Mouse (Mus musculus) embryonic facial prominence, embryonic 10.5 days (tissue): ENCODE data around the gene Duxf3. TPM values are rescaled to one million over a fixed set of nuclear protein-coding genes. Genes with fewer than 3 reads are reported as not detected.
A peak's percentile ranks its signal among the peaks of the same experiment; 100 is the strongest.
"Not testable (repeated sequence)": the region's sequence is repeated elsewhere in the genome, so short reads cannot be mapped to it uniquely, and the experiment has no call there.

Experiments
- DNase-seq: peaks from one replicate; pipeline ENCODE4 v3.0.0-alpha.2; 2017; ENCODE audit warnings: low spot score
- H3K27ac ChIP-seq: fragments of 300-500 bp; sonication (generic); replicated peaks from 2 replicates; pipeline ENCODE4 v1.5.1; 2016; ENCODE audit warnings: mild to moderate bottlenecking
- H3K27me3 ChIP-seq: fragments of 300-500 bp; sonication (generic); replicated peaks from 2 replicates; pipeline ENCODE4 v1.6.1; 2016; ENCODE audit warnings: low read depth, mild to moderate bottlenecking; ENCODE audit not compliant: poor library complexity, severe bottlenecking
- H3K36me3 ChIP-seq: fragments of 300-500 bp; sonication (generic); replicated peaks from 2 replicates; pipeline ENCODE4 v1.6.1; 2016; ENCODE audit warnings: mild to moderate bottlenecking, moderate library complexity
- H3K4me1 ChIP-seq: fragments of 300-500 bp; sonication (generic); 2 replicates; pipeline ENCODE4 v1.6.1; 2016
- H3K4me3 ChIP-seq: fragments of 300-500 bp; sonication (generic); 2 replicates; pipeline ENCODE4 v1.5.1; 2016; ENCODE audit warnings: mild to moderate bottlenecking, moderate library complexity
- H3K9me3 ChIP-seq: fragments of 300-500 bp; sonication (generic); 2 replicates; pipeline ENCODE4 v1.6.1; 2016; ENCODE audit warnings: mild to moderate bottlenecking
- WGBS: fragments of 180-500 bp; shearing (Covaris S2); methylation state at CpG from one replicate; pipeline ENCODE4 v1.1.7; 2016; 5-methylcytosine and 5-hydroxymethylcytosine counted together
- polyA plus RNA-seq: library from polyadenylated mRNA; unstranded; fragments of >200 nt; fragmentation: Nextera tagmentation; extraction: Ambion mirVana; gene quantifications from 2 replicates; pipeline ENCODE4 v1.2.1, GENCODE M21; 2016

The Duxf3 gene
- polyA plus RNA-seq, 1 experiment from 2014 or later: not detected

DNA sequence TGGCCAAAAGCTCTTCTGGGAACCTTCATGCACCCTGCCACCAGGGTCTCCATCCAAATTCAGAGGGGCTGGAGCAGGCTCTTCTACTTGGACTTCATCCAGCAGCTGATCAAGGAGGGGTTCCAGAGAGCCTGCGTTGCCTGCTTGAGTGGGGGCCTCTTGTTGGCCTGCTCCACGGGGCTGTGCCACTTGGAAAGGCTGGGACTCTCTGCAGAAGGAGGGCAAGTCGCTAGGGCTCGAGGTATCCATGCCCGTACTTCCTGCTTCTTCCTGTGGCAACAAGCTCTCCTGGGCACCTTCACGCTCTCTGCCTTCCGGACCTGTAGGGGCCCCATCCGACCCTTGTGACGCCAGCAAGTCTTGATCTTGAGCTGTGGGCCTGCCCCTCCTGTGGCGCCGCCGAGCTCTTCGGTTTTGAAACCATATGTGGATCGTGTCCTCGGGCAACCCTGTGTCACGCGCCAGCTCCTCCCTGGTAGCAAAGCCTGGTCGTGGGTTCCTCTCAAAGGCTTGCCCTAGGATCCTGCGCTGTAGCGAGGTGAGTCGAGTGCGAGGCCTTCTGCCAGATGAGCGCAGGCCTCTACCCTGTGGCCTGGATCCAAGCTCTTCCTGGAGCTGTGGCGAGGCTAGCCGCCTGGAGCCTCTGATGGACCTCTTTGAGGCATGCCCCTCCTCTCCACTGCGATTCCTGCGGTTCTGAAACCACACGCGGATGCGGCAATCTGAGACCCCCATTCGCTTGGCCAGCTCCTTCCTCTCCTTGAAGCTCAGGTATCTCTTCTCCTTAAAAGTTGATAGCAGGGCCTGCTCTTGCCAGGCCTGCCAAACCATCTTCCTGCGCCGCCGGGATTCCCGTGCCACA lies 465 bp downstream of the Duxf3 start:
- peak; percentile 63 for DNase-seq
- WGBS: 87% methylated on average over 35 of the region's 35 CpGs
- H3K4me1 ChIP-seq, H3K27ac ChIP-seq, H3K4me3 ChIP-seq, H3K27me3 ChIP-seq, H3K36me3 ChIP-seq: not testable (repeated sequence)
- H3K9me3 ChIP-seq: peaks cover 27% of the 10 kb centered on the region

DNA sequence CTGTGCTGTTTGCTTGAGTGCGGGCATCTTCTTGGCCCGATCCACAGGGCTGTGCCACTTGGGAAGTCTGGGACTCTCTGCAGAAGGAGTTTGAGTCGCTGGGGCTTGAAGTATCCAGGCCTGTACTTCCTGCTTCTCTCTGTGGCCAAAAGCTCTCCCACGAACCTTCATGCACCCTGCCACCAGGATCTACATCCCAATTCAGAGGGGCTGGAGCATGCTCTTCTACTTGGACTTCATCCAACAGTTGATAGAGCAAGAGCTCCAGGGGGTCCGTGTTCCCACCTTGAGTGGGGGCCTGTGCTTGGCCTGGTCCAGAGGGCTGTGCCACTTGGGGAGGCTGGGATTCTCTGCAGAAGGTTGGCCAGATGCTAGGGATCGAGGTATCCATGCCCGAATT lies 1.4 kb downstream of the Duxf3 start:
- H3K4me3 ChIP-seq, H3K36me3 ChIP-seq, H3K4me1 ChIP-seq, DNase-seq, H3K27me3 ChIP-seq, H3K27ac ChIP-seq: not testable (repeated sequence)
- WGBS: 83% methylated on average over 5 of the region's 7 CpGs
- H3K9me3 ChIP-seq: peaks cover 23% of the 10 kb centered on the region

DNA sequence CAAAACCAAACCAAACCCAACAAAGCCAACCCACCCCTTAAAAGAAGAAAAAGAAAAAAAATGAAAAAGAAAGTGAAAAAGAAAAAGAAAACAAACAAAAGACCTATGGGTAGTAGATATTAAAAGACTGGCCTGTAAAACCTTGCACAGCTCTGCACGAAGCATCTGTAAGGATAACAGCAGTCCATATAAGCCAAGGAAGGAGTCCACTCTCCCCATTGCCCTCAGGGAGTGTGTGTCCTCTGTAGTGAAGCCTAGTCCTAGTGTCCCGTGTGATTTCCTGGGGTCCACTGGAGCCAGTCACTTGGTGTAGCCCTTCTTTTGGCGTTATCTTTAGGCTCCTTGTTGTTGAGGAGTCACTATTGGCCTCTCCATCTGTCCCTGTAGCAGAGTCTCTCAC lies 2.5 kb downstream of the Duxf3 start:
- H3K4me3 ChIP-seq, DNase-seq, H3K4me1 ChIP-seq, H3K36me3 ChIP-seq, H3K27ac ChIP-seq, H3K27me3 ChIP-seq: not testable (repeated sequence)
- H3K9me3 ChIP-seq: peaks cover 21% of the 10 kb centered on the region
- 53% methylated on average over 3 of the region's 3 CpGs for WGBS

DNA sequence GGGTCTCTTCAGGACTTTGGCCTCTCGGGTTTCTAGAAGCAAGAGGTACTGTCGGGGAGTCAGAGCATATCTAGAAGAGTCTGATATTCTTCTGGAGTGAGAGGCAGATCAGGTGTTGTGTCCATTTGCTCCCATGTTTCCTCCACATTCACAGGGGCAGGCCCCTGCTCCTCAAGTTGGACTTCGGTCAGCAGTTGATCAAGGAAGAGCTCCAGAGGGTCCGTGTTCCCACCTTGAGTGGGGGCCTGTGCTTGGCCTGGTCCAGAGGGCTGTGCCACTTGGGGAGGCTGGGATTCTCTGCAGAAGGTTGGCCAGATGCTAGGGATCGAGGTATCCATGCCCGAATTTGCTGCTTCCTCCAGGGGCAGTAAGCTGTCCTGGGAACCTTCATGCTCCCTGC lies 4.7 kb downstream of the Duxf3 start:
- DNase-seq, H3K36me3 ChIP-seq, H3K27me3 ChIP-seq, H3K4me3 ChIP-seq, H3K4me1 ChIP-seq, H3K27ac ChIP-seq: not testable (repeated sequence)
- peaks cover 19% of the 10 kb centered on the region for H3K9me3 ChIP-seq
- WGBS: 90% methylated on average over 2 of the region's 6 CpGs

DNA sequence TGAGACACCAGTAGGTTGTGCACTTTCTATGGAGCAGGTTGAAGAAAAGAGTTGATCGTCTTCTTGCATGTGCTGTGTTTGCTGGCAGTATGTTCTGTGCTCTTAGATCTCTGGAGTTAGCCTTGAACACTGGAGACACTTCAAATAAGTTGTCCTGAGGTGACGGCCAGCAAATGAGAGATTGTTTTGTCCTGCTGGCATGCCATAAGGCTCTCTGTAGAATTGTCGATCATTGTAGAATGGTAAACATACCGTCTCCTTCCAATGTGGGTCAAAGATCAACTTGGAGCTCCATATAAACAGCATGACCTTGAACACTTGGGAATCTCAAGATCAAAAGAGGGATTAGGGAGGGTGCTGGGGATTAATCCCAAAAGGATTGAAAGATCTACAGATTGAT lies 6.1 kb downstream of the Duxf3 start:
- not testable (repeated sequence) for H3K27ac ChIP-seq, H3K27me3 ChIP-seq, H3K36me3 ChIP-seq, H3K9me3 ChIP-seq, H3K4me1 ChIP-seq, H3K4me3 ChIP-seq
- 75% methylated on average over 4 of the region's 4 CpGs for WGBS
- peak; percentile 26 for DNase-seq

DNA sequence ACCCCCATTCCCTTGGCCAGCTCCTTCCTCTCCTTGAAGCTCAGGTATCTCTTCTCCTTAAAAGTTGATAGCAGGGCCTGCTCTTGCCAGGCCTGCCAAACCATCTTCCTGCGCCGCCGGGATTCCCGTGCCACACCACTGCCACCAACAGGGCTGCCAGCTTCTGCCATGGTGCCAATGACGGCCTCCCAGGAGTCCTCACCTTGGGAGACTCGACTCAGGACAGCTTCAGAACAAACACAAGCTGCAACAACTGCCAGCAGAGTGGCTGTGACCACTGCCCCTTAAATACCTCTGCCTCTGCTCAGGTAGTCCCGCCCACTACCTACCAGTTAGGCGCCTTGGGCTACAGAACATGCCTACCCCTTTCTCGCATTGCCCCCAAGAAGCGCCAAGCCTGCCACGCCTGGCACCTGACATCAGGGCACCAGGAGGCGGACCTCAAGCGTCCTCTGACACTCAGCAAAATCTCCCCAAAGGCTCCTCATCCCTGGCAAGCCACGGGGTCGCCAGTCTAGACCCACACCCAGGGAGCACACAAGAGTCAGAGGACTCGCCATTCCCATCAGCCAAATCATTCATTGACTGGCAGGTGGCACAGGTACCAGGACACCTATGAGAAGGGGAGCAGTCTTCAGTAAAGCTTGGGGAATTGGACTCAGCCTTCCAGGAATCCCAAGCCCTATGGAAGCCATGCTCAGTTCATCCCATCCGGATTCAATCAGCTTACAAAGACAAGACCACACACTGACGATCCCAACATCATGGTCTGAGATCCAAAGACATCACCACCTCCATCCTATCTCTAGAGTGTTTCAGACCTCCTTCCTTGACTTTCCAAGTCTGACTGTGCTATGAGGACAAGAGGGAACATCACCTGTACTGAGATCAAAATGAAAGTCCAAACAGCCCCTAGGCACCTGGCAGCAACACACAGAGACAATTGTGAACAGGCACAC lies 7.4 kb downstream of the Duxf3 start, which contains the start of gene AW822073:
AW822073 (minus strand) TSS at position 104 of the 959 bp plus-strand sequence.
- 87% methylated on average over 18 of the region's 18 CpGs for WGBS
- H3K27me3 ChIP-seq, H3K4me1 ChIP-seq, H3K9me3 ChIP-seq, H3K36me3 ChIP-seq, H3K4me3 ChIP-seq, H3K27ac ChIP-seq: not testable (repeated sequence)
- peak; percentile 17 for DNase-seq

DNA sequence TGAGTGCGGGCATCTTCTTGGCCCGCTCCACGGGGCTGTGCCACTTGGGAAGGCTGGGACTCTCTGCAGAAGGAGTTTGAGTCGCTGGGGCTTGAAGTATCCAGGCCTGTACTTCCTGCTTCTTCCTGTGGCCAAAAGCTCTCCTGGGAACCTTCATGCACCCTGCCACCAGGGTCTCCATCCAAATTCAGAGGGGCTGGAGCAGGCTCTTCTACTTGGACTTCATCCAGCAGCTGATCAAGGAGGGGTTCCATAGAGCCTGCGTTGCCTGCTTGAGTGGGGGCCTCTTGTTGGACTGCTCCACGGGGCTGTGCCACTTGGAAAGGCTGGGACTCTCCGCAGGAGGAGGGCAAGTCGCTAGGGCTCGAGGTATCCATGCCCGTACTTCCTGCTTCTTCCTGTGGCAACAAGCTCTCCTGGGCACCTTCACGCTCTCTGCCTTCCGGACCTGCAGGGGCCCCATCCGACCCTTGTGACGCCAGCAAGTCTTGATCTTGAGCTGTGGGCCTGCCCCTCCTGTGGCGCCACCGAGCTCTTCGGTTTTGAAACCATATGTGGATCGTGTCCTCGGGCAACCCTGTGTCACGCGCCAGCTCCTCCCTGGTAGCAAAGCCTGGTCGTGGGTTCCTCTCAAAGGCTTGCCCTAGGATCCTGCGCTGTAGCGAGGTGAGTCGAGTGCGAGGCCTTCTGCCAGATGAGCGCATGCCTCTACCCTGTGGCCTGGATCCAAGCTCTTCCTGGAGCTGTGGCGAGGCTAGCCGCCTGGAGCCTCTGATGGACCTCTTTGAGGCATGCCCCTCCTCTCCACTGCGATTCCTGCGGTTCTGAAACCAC lies 8.3 kb downstream of the Duxf3 start:
- DNase-seq: peak; percentile 48
- not testable (repeated sequence) for H3K4me3 ChIP-seq
- 84% methylated on average over 31 of the region's 31 CpGs for WGBS

DNA sequence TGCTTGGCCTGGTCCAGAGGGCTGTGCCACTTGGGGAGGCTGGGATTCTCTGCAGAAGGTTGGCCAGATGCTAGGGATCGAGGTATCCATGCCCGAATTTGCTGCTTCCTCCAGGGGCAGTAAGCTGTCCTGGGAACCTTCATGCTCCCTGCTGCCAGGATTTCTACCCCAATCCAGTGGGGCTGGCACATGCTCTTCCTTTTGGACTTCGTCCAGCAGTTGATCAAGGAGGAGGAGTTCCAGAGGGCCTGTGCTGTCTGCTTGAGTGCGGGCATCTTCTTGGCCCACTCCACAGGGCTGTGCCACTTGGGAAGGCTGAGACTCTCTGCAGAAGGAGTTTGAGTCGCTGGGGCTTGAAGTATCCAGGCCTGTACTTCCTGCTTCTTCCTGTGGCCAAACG lies 9.3 kb downstream of the Duxf3 start:
- H3K36me3 ChIP-seq, H3K9me3 ChIP-seq, H3K27ac ChIP-seq, DNase-seq, H3K4me1 ChIP-seq, H3K4me3 ChIP-seq, H3K27me3 ChIP-seq: not testable (repeated sequence)
- WGBS: 86% methylated on average over 4 of the region's 6 CpGs

More for the DNA sequence above, 8.3 kb downstream of the Duxf3 start:
- H3K9me3 ChIP-seq, H3K27ac ChIP-seq, H3K36me3 ChIP-seq, H3K4me1 ChIP-seq, H3K27me3 ChIP-seq: not testable (repeated sequence)

DNA sequence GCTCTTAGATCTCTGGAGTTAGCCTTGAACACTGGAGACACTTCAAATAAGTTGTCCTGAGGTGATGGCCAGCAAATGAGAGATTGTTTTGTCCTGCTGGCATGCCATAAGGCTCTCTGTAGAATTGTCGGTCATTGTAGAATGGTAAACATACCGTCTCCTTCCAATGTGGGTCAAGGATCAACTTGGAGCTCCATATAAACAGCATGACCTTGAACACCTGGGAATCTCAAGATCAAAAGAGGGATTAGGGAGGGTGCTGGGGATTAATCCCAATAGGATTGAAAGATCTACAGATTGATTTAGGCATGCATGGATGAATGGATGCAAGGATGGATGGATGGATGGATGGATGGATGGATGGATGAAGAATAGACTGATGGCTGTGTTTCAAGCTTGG lies 10.9 kb downstream of the Duxf3 start:
- not testable (repeated sequence) for H3K27me3 ChIP-seq, H3K27ac ChIP-seq, DNase-seq, H3K4me1 ChIP-seq, H3K9me3 ChIP-seq, H3K4me3 ChIP-seq, H3K36me3 ChIP-seq
- 91% methylated on average over 2 of the region's 2 CpGs for WGBS

DNA sequence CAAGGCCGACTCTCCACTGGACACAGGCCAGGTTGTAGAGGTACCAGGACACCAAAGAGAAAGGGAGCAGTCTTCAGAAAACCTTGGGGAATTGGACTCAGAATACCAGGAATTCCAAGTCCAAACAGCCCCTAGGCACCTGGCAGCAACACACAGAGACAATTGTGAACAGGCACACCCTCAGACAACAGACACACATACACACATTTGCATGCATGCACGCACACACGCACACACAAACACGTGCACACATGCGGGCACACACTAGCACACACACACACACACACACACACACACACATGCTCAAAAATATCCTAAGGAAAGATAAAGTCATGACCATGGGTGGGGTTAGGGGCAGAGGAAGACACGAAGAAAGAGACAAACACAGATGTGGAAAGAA lies 11.7 kb downstream of the Duxf3 start:
- DNase-seq: peak; percentile 22
- Histone ChIP-seq H3K36me3 (no peaks in the 10 kb centered on the region), H3K4me3 (no peak overlapping the region), H3K4me1 (no peaks in the 10 kb centered on the region), H3K27me3 (no peaks in the 10 kb centered on the region), H3K27ac (no peak overlapping the region), H3K9me3 (peaks cover 5% of the 10 kb centered on the region)
- WGBS: 87% methylated on average over 6 of the region's 6 CpGs

DNA sequence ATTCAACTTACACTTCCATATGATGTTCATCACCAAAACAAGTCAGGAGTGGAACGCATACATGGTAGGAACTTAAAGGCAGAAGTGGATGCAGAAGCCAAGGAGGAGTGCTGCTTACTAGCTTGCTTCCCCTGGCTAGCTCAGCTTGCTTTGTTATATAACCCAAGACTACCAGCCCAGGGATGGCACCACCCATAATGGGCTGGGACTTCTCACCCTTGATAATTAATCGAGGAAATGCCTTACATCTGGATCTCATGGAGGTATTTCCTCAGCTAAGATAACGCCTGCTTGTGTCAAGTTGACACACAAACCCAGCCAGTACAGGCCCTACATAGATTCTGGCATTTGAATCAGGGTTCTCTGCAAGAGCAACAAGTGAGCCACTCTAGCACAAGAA lies 15.1 kb downstream of the Duxf3 start:
- Histone ChIP-seq H3K9me3 (peaks cover 10% of the 10 kb centered on the region), H3K4me3 (no peak overlapping the region), H3K36me3 (no peaks in the 10 kb centered on the region), H3K4me1 (no peaks in the 10 kb centered on the region), H3K27me3 (no peaks in the 10 kb centered on the region), H3K27ac (no peak overlapping the region)
- 83% methylated on average over 3 of the region's 3 CpGs for WGBS
- DNase-seq: no peak

DNA sequence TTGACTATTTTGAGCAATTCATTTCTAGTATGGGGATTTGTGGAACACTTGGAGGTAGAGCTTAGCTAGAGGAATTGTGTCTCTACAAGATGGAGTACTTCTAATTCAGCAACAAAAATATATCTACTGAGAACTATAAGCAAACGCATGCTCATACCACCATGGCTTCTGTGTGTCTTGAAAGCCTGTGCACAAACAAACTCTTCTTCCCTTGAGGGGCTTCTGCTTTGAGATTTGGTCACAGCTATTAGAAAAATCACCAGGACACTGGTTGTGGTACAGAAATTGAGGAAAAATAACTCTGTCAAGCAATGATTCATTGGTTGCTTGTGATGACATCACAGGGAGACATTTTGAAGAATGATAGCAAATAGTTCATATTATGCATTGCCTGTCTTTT lies 17.1 kb downstream of the Duxf3 start:
- Histone ChIP-seq H3K4me1 (no peaks in the 10 kb centered on the region), H3K36me3 (no peaks in the 10 kb centered on the region), H3K4me3 (no peak overlapping the region), H3K27ac (no peak overlapping the region), H3K9me3 (peaks cover 17% of the 10 kb centered on the region), H3K27me3 (no peaks in the 10 kb centered on the region)
- WGBS: 79% methylated on average over 1 of the region's 1 CpGs
- no peak for DNase-seq
